Mouse (Mus musculus) C3H10T1/2 (cell line): ENCODE results near the gene Pou5f2. TPM values are rescaled to one million over a fixed set of nuclear protein-coding genes. Genes with fewer than 3 reads are reported as not detected.

Experiments
- polyA plus RNA-seq, 2 experiments: library from polyadenylated mRNA; unstranded; fragments of >200 nt; fragmentation: generic; extraction: Trizol; gene quantifications; one replicate each; pipeline ENCODE4 v1.2.1; 2012; ENCODE audit warnings: missing spikeins in 2 of 2

The Pou5f2 gene
- polyA plus RNA-seq: under 1 TPM in 1 of 2 experiments, not detected in 1; 0.35 TPM

DNA sequence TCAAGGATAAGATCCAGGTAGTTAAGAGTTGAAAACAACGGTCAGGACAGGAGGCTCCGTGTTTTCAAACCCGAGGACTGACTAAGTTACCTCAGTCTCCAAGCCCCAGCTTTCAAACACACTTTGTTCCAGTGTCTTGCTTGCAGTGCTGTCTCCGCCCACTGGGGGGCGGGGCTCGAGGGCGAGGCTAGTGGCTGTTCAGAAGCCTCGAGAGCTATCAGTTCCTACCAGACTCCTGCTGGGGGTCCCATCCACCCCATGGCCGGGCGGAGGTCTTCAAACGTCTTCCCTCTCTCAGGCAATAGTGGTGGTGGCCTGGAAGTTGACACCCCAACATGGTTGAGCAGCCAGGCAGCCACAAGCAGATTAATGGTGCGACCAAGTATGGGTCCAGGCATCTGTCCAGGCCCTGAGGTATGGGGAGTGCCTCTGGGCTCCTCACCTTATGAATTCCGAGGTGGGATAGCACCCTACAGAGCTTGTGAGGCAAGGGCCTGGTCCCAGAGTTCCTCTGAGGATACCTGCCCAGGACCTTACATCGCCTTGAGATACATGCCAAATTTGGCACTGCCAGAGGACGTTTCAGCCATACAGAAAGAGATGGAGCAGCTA is at the start of gene Pou5f2:
Pou5f2 (plus strand) TSS at position 220 of the 612 bp plus-strand sequence.

Other genes with a start within 250 kb of the Pou5f2 start
- gene Nr2f1, start 174.9 kb downstream of the Pou5f2 start, polyA plus RNA-seq: 10 to 100 TPM in 1 of 2 experiments, 1 to 10 TPM in 1; 7.7 to 94.9 TPM